Mouse (Mus musculus) right cerebral cortex, adult 2 months (tissue): ENCODE results near the gene Olfr429.
"Not testable (repeated sequence)": the region's sequence is repeated elsewhere in the genome, so short reads cannot be mapped to it uniquely, and the experiment has no call there.

Source experiments
- DNase-seq, 2 experiments: peaks; one replicate each; pipeline ENCODE4 v3.0.0; 2021 to 2022; ENCODE audit warnings: low spot score in 2 of 2

The Olfr429 gene

GRCm38 (mm10) chr1:174084031-174084430, at the start of gene Olfr429:
TSS of gene Olfr429 (plus strand) at chr1:174084331.
- no peak for DNase-seq

- no peak for DNase-seq
Observed at GRCm38 (mm10) chr1:174035841-174036240, 48.3 kb upstream of the Olfr429 start.

- DNase-seq = no peak
Observed at GRCm38 (mm10) chr1:174038480-174038879, 45.7 kb upstream of the Olfr429 start.

DNA sequence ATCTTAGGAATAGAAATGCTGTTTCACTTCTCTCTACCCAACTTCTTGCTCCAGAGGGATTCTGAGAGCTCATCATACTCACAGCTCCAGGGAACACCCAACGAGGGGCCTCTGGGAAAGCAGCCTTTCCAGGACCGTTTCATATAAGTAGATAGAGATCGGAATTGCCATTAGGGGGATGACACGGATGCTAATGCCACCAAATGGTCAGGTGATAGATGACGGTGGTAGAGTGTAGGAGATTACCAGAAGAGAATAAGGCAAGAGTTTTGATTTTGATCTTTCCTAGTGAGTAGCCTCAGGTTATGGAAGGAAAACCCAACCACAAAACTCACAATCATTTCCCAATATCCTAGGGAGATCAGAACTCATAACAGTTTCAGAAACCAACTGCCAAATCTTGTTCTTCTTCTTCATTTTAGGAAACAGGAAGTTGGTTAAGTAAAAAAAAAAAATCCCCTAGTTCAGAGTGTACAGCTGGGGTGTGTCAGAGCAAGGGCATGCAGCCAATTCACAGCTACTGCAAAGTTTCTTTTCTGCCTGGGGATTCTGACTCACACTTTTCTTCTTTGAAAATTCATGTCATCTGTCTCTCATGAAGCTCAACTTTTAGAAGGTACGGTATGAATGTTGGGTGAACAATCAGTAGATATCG, 43.5 kb upstream of the Olfr429 start, which contains the start of gene Olfr433:
Olfr433 (plus strand) TSS at position 183 of the 655 bp plus-strand sequence.
- peak; percentile 9 to 17 for DNase-seq

GRCm38 (mm10) chr1:174042091-174042884, 41.8 kb upstream of the Olfr429 start:
- DNase-seq = not testable (repeated sequence)

- DNase-seq = no peak
Observed at GRCm38 (mm10) chr1:174044431-174044830, 39.7 kb upstream of the Olfr429 start.

DNA sequence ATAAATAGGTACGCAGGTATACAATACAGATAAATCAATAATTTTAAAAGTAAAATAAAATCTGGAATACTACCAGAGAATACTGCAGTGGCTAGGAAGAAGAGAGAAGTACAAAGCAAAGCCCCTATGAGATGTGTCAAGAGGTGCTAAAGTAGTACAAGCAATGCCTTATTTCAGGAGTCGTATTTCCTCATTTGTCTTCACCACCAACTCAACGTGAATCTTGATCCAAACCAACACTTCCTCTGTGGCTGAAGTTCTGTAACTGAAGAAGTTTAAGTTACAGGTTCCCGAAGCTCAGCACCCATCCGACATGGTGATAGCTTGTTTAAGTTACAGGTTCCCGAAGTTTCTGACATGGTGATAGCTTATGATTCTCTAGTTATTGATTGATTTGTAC, 35.9 kb upstream of the Olfr429 start:
- not testable (repeated sequence) for DNase-seq

GRCm38 (mm10) chr1:174048893-174049292, 35.2 kb upstream of the Olfr429 start, which contains the start of gene Olfr432:
TSS of gene Olfr432 (plus strand) at chr1:174049205.
- no peak for DNase-seq

DNA sequence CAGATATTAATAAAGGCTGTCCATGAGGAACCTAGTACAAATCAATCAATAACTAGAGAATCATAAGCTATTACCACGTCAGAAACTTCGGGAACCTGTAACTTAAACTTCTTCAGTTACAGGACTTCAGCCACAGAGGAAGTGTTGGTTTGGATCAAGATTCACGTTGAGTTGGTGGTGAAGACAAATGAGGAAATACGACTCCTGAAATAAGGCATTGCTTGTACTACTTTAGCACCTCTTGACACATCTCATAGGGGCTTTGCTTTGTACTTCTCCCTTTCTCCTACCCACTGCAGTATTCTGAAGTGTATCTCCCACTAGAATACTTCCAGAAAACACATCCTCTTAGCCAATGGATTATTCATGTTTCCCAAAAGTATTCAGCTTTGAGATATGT, 34.8 kb upstream of the Olfr429 start:
- DNase-seq = not testable (repeated sequence)

DNA sequence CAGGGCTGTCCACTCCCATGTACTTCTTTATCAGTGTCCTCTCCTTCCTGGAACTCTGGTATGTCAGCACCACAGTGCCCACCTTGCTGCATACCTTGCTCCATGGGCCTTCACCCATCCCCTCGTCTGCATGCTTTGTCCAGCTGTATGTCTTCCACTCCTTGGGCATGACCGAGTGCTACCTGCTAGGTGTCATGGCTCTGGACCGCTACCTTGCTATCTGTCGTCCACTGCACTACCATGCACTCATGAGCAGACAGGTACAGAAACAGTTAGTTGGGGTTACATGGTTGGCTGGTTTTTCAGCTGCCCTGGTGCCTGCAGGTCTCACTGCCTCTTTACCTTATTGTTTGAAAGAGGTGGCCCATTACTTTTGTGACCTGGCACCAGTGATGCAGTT, 33.6 kb upstream of the Olfr429 start:
- DNase-seq = no peak

DNA sequence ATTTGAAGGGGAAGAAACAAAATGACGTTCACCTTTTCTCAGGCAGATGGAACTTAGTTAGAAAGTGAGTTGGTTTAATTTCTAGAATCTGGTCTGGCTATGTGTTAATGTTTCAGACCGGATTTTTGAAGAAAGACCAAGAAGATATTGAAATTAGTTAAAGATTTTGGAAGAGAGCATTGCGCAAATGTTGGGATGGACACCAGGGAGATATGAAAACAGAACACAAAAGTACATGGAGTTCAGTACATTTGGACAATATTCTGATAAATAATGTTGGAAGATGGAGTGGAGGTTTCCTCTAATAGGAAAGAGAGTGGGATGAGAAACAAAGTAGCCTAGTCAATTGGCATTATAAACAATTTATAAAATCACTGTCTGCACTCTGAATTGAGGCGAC, 32.6 kb upstream of the Olfr429 start:
- DNase-seq = no peak

DNA sequence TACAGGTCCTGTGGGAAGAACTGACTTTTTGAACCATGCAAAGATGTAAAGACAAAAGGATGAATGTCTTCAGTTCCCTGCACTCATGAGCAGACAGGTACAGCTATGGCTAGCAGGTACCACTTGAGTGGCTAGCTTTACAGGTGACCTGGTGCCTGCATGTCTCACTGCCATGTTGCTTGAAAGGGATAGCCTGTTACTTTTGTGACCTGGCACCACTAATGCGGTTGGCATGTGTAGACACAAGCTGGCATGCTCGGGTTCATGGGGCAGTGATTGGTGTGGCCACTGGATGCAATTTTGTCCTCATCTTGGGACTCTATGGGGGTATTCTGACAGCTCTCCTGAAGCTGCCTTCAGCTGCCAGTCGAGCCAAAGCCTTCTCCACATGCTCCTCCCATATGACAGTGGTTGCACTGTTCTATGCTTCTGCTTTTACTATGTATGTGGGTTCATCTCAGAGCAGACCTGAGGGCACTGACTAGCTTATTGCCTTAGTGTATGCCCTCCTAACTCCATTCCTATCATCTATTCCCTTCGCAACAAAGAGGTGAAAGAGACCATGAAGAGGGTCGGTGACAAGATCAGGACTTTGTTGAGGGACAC, 32.1 kb upstream of the Olfr429 start:
- no peak for DNase-seq

DNA sequence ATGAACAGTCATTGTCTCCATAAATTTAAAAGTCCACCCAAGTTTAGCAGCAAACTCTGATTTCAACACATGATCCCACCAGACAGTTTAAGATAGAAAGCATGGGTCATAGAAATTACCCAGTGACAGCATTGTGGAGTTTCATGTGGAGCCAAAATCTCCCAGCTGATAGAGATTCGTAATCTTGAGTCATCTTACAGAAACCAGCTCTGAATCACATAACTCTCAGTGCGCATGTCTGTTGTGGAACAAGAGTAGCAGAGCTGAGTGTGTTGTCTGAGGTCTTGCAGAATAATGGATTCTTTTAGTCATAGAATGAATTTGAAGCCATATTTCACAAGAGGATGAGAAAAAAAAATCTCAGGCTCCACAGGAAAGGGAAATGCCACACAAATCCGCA, 31.1 kb upstream of the Olfr429 start:
- peak in 1 of 2 experiments; percentile 2 for DNase-seq

DNA sequence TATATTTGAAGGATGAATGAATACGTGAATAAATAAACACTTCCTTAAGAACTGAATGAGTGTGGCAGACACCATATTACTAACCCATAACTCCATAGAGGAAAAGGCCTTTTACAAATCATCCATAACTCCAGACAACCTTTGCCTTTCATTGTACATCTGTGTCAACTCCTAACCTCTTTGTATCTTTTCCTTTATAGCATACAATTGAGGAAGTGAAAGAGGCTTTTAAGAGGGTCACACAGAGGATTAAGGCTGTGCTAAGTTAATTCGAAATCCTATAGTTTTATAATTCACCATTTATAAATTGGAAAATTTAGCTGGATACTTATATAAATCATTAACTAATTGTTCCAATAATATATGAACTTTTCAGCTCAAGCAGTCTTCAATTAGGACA, 28.9 kb upstream of the Olfr429 start:
- DNase-seq = no peak

DNA sequence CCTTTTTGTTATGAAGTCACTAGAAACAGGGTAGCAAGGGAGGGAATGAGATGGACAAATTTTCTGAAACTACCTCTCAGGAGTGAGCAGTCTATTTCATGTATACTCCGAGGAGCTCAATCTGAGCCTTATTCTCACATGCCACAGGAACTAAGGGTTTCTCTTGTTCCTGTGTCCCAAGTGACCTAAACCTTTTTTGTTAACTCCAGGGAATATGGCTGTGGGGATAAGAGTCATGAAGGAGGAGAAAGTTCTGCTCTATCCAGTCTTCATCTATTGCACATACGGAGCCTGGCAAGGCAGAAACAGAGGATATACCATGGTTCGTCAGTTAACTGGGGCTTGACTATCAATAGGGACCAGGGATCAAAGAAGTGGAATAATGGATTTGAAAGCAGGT, 17.8 kb upstream of the Olfr429 start, which contains the start of gene Olfr430:
Olfr430 (plus strand) TSS at position 301 of the 400 bp plus-strand sequence.
- DNase-seq = no peak

- no peak for DNase-seq
Observed at GRCm38 (mm10) chr1:174096591-174096990, 12.5 kb downstream of the Olfr429 start, which contains the start of gene Olfr427. TSS of gene Olfr427 (plus strand) at chr1:174096891.

GRCm38 (mm10) chr1:174103735-174104134, 19.6 kb downstream of the Olfr429 start:
- no peak for DNase-seq

DNA sequence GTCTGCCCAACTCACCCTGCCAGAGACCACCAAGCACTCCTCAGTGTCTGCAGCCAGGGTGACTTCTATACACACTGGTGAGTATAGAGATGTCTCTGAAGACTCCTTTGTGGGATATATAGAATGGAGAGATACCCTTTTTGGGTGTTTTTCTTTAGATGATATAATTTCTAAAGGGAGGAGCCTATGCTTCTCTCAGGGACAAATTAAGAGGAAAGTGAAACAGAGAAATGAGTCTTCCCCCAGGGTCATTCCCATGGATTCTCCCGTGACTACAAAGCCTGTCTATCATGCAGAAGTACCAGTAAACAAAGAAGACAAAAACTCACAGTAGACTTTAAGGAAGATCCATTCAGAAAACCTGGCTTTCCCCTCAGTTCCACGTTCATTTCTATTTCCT, 36.9 kb downstream of the Olfr429 start, which contains the start of gene Olfr231:
Olfr231 (minus strand) TSS at position 101 of the 400 bp plus-strand sequence.
- DNase-seq = no peak

GRCm38 (mm10) chr1:174131217-174131616, 47.1 kb downstream of the Olfr429 start, which contains the start of gene Olfr424:
TSS of gene Olfr424 (plus strand) at chr1:174131517.
- no peak for DNase-seq

DNA sequence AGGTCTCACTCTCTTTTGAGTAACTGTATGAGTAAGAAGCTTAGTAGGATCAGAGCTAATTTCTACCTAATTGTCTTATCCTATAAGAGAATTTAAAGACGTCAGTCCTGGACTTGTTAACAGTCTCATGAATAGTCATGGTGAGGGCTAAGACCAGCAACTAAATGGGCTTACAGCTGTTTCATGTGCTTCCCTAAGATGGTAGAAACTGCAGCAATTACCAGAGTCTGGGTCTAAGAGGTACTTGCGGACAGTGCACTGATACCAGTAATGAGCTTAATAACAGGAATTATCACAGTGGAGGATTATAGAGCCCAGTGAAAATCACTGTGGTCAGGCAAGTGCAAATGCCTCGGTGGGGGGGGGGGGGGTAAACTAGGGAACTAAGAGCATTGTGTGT, 47.9 kb downstream of the Olfr429 start:
- DNase-seq = no peak
